Mouse (Mus musculus): ENCODE results near the gene Pomp. TPM values are rescaled to one million over a fixed set of nuclear protein-coding genes. Genes with fewer than 3 reads are reported as not detected.

The Pomp gene
- polyA plus RNA-seq, 1 experiment from 2014 or later: 480 TPM

GRCm38 (mm10) chr5:147845319-147845718 is 14.9 kb upstream of the Pomp start:
- DNase-seq (ENCODE audit: low spot score) (no peak), ATAC-seq (ENCODE audit: insufficient read depth, low FRiP score, low TSS enrichment) (no peak)
- H3K9me3 ChIP-seq (ENCODE audit: control insufficient read depth, low read length): no peaks in the 10 kb centered on the region
- H3K27ac ChIP-seq (ENCODE audit: low read depth, low read length): no peak overlapping the region
- 84% methylated on average over 3 of the region's 3 CpGs for WGBS
- H3K9ac ChIP-seq (ENCODE audit: low read length): no peak overlapping the region
- H3K4me1 ChIP-seq (ENCODE audit: control insufficient read depth, insufficient read depth, low read length): no peaks in the 10 kb centered on the region
- H3K36me3 ChIP-seq (ENCODE audit: control insufficient read depth, insufficient read depth, low read length): no peaks in the 10 kb centered on the region
- no peak overlapping the region for H3K4me3 ChIP-seq (ENCODE audit: low read depth, low read length)
- no peak overlapping the region for H3K4me2 ChIP-seq (ENCODE audit: low read depth)
- no peaks in the 10 kb centered on the region for H3K27me3 ChIP-seq (ENCODE audit: control insufficient read depth, insufficient read depth, low read length)

GRCm38 (mm10) chr5:147847361-147847760 is 12.9 kb upstream of the Pomp start:
- 83% methylated on average over 5 of the region's 5 CpGs for WGBS
- no peak for DNase-seq (ENCODE audit: low spot score)
- Histone ChIP-seq H3K36me3 (ENCODE audit: control insufficient read depth, insufficient read depth, low read length) (no peaks in the 10 kb centered on the region), H3K9ac (ENCODE audit: low read length) (no peak overlapping the region), H3K9me3 (ENCODE audit: control insufficient read depth, low read length) (no peaks in the 10 kb centered on the region), H3K4me1 (ENCODE audit: control insufficient read depth, insufficient read depth, low read length) (no peaks in the 10 kb centered on the region), H3K27ac (ENCODE audit: low read depth, low read length) (no peak overlapping the region), H3K4me2 (ENCODE audit: low read depth) (no peak overlapping the region), H3K27me3 (ENCODE audit: control insufficient read depth, insufficient read depth, low read length) (no peaks in the 10 kb centered on the region), H3K4me3 (ENCODE audit: low read depth, low read length) (no peak overlapping the region)
- no peak for ATAC-seq (ENCODE audit: insufficient read depth, low FRiP score, low TSS enrichment)

- H3K36me3 ChIP-seq (ENCODE audit: control insufficient read depth, insufficient read depth, low read length): no peaks in the 10 kb centered on the region
- ATAC-seq (ENCODE audit: insufficient read depth, low FRiP score, low TSS enrichment) (no peak), DNase-seq (ENCODE audit: low spot score) (peak; percentile 81)
- no peak overlapping the region for H3K27ac ChIP-seq (ENCODE audit: low read depth, low read length)
- H3K9me3 ChIP-seq (ENCODE audit: control insufficient read depth, low read length): no peaks in the 10 kb centered on the region
- H3K4me3 ChIP-seq (ENCODE audit: low read depth, low read length): no peak overlapping the region
- no peak overlapping the region for H3K9ac ChIP-seq (ENCODE audit: low read length)
- no peaks in the 10 kb centered on the region for H3K4me1 ChIP-seq (ENCODE audit: control insufficient read depth, insufficient read depth, low read length)
- WGBS: 25% methylated on average over 16 of the region's 16 CpGs
- H3K4me2 ChIP-seq (ENCODE audit: low read depth): no peak overlapping the region
- no peaks in the 10 kb centered on the region for H3K27me3 ChIP-seq (ENCODE audit: control insufficient read depth, insufficient read depth, low read length)
These were observed 11.9 kb upstream of the Pomp start for GRCm38 (mm10) chr5:147848164-147848863.

- ATAC-seq (ENCODE audit: insufficient read depth, low FRiP score, low TSS enrichment): no peak
- no peaks in the 10 kb centered on the region for H3K36me3 ChIP-seq (ENCODE audit: control insufficient read depth, insufficient read depth, low read length)
- H3K9ac ChIP-seq (ENCODE audit: low read length): no peak overlapping the region
- no peaks in the 10 kb centered on the region for H3K4me1 ChIP-seq (ENCODE audit: control insufficient read depth, insufficient read depth, low read length)
- no peak overlapping the region for H3K27ac ChIP-seq (ENCODE audit: low read depth, low read length)
- no peak overlapping the region for H3K4me3 ChIP-seq (ENCODE audit: low read depth, low read length)
- no peaks in the 10 kb centered on the region for H3K9me3 ChIP-seq (ENCODE audit: control insufficient read depth, low read length)
- 82% methylated on average over 7 of the region's 7 CpGs for WGBS
- no peak overlapping the region for H3K4me2 ChIP-seq (ENCODE audit: low read depth)
- no peaks in the 10 kb centered on the region for H3K27me3 ChIP-seq (ENCODE audit: control insufficient read depth, insufficient read depth, low read length)
- DNase-seq (ENCODE audit: low spot score): no peak
These were observed 10.1 kb upstream of the Pomp start for GRCm38 (mm10) chr5:147850194-147850593.

- peak overlapping the region; percentile 89 for H3K9ac ChIP-seq (ENCODE audit: low read length)
- ATAC-seq (ENCODE audit: insufficient read depth, low FRiP score, low TSS enrichment): peak; percentile 36; the same call in 1 of the 2 replicates
- H3K27ac ChIP-seq (ENCODE audit: low read depth, low read length): 0 out of 2 replicates have a peak overlapping the region, but pooled peaks have one; percentile 56
- peaks cover 6% of the 10 kb centered on the region; the same call in 1 of the 2 replicates for H3K36me3 ChIP-seq (ENCODE audit: control insufficient read depth, insufficient read depth, low read length)
- no peak for DNase-seq (ENCODE audit: low spot score)
- H3K4me1 ChIP-seq (ENCODE audit: control insufficient read depth, insufficient read depth, low read length): peaks cover 7% of the 10 kb centered on the region
- H3K4me2 ChIP-seq (ENCODE audit: low read depth): peak overlapping the region; percentile 81
- no peaks in the 10 kb centered on the region for H3K27me3 ChIP-seq (ENCODE audit: control insufficient read depth, insufficient read depth, low read length)
- H3K9me3 ChIP-seq (ENCODE audit: control insufficient read depth, low read length): no peaks in the 10 kb centered on the region
- peak overlapping the region; percentile 96 for H3K4me3 ChIP-seq (ENCODE audit: low read depth, low read length)
- WGBS: 2% methylated on average over 18 of the region's 18 CpGs
These were observed 199 bp upstream of the Pomp start for GRCm38 (mm10) chr5:147860076-147860448.

GRCm38 (mm10) chr5:147868674-147869073 is 8.4 kb downstream of the Pomp start:
- H3K4me1 ChIP-seq (ENCODE audit: control insufficient read depth, insufficient read depth, low read length): no peaks in the 10 kb centered on the region
- no peaks in the 10 kb centered on the region for H3K27me3 ChIP-seq (ENCODE audit: control insufficient read depth, insufficient read depth, low read length)
- H3K4me2 ChIP-seq (ENCODE audit: low read depth): no peak overlapping the region
- H3K9ac ChIP-seq (ENCODE audit: low read length): no peak overlapping the region
- no peak overlapping the region for H3K4me3 ChIP-seq (ENCODE audit: low read depth, low read length)
- no peak for DNase-seq (ENCODE audit: low spot score)
- whole genome bisulfite sequencing: 93% methylated on average over 4 of the region's 4 CpGs
- no peak overlapping the region for H3K27ac ChIP-seq (ENCODE audit: low read depth, low read length)
- peaks cover 19% of the 10 kb centered on the region for H3K36me3 ChIP-seq (ENCODE audit: control insufficient read depth, insufficient read depth, low read length)
- no peaks in the 10 kb centered on the region for H3K9me3 ChIP-seq (ENCODE audit: control insufficient read depth, low read length)
- ATAC-seq (ENCODE audit: insufficient read depth, low FRiP score, low TSS enrichment): no peak

GRCm38 (mm10) chr5:147869568-147869967 is 9.3 kb downstream of the Pomp start:
- Histone ChIP-seq H3K27me3 (ENCODE audit: control insufficient read depth, insufficient read depth, low read length) (no peaks in the 10 kb centered on the region), H3K36me3 (ENCODE audit: control insufficient read depth, insufficient read depth, low read length) (peaks cover 17% of the 10 kb centered on the region), H3K9ac (ENCODE audit: low read length) (no peak overlapping the region), H3K4me2 (ENCODE audit: low read depth) (no peak overlapping the region), H3K4me1 (ENCODE audit: control insufficient read depth, insufficient read depth, low read length) (no peaks in the 10 kb centered on the region), H3K27ac (ENCODE audit: low read depth, low read length) (no peak overlapping the region), H3K4me3 (ENCODE audit: low read depth, low read length) (no peak overlapping the region), H3K9me3 (ENCODE audit: control insufficient read depth, low read length) (no peaks in the 10 kb centered on the region)
- ATAC-seq (ENCODE audit: insufficient read depth, low FRiP score, low TSS enrichment) (no peak), DNase-seq (ENCODE audit: low spot score) (no peak)
- 94% methylated on average over 6 of the region's 6 CpGs for WGBS

GRCm38 (mm10) chr5:147870296-147870695 is 10.0 kb downstream of the Pomp start:
- H3K9me3 ChIP-seq (ENCODE audit: control insufficient read depth, low read length): no peaks in the 10 kb centered on the region
- no peak for ATAC-seq (ENCODE audit: insufficient read depth, low FRiP score, low TSS enrichment)
- no peak overlapping the region for H3K27ac ChIP-seq (ENCODE audit: low read depth, low read length)
- no peak overlapping the region for H3K4me2 ChIP-seq (ENCODE audit: low read depth)
- peaks cover 15% of the 10 kb centered on the region for H3K36me3 ChIP-seq (ENCODE audit: control insufficient read depth, insufficient read depth, low read length)
- no peaks in the 10 kb centered on the region for H3K4me1 ChIP-seq (ENCODE audit: control insufficient read depth, insufficient read depth, low read length)
- no peaks in the 10 kb centered on the region for H3K27me3 ChIP-seq (ENCODE audit: control insufficient read depth, insufficient read depth, low read length)
- no peak for DNase-seq (ENCODE audit: low spot score)
- 86% methylated on average over 1 of the region's 1 CpGs for WGBS
- H3K4me3 ChIP-seq (ENCODE audit: low read depth, low read length): no peak overlapping the region
- no peak overlapping the region for H3K9ac ChIP-seq (ENCODE audit: low read length)

- Histone ChIP-seq H3K27ac (ENCODE audit: low read depth, low read length) (no peak overlapping the region), H3K9me3 (ENCODE audit: control insufficient read depth, low read length) (no peaks in the 10 kb centered on the region), H3K9ac (ENCODE audit: low read length) (no peak overlapping the region), H3K4me1 (ENCODE audit: control insufficient read depth, insufficient read depth, low read length) (no peaks in the 10 kb centered on the region), H3K4me3 (ENCODE audit: low read depth, low read length) (no peak overlapping the region), H3K36me3 (ENCODE audit: control insufficient read depth, insufficient read depth, low read length) (peaks cover 19% of the 10 kb centered on the region), H3K27me3 (ENCODE audit: control insufficient read depth, insufficient read depth, low read length) (no peaks in the 10 kb centered on the region), H3K4me2 (ENCODE audit: low read depth) (no peak overlapping the region)
- 93% methylated on average over 15 of the region's 15 CpGs for WGBS
- no peak for ATAC-seq (ENCODE audit: insufficient read depth, low FRiP score, low TSS enrichment)
- no peak for DNase-seq (ENCODE audit: low spot score)
These were observed 11.0 kb downstream of the Pomp start for GRCm38 (mm10) chr5:147871091-147871820.

Data from neural tube, embryonic 11.5 days (tissue).